Mouse (Mus musculus) forebrain, embryonic 16.5 days (tissue): Measurements from ENCODE around the gene Prlhr. TPM values are rescaled to one million over a fixed set of nuclear protein-coding genes. Genes with fewer than 3 reads are reported as not detected.

Experiments used
- ATAC-seq: fragments of 200-750 bp; cut with Nextera tagmentation; 2 replicates; pipeline ENCODE4 v1.8.0; 2017; ENCODE audit warnings: mild to moderate bottlenecking, moderate library complexity
- H3K27ac ChIP-seq: fragments of 300-500 bp; sonication (generic); 2 replicates; pipeline ENCODE4 v1.5.1; 2014; ENCODE audit warnings: low read length, control low read depth
- H3K27me3 ChIP-seq: fragments of 300-500 bp; sonication (generic); replicated peaks from 2 replicates; pipeline ENCODE4 v1.6.1; 2014; ENCODE audit warnings: low read length; ENCODE audit not compliant: control insufficient read depth, insufficient read depth
- H3K36me3 ChIP-seq: fragments of 300-500 bp; sonication (generic); 2 replicates; pipeline ENCODE4 v1.6.1; 2014; ENCODE audit not compliant: control insufficient read depth, insufficient read depth
- H3K4me1 ChIP-seq: fragments of 300-500 bp; sonication (generic); replicated peaks from 2 replicates; pipeline ENCODE4 v1.6.1; 2014; ENCODE audit warnings: low read length; ENCODE audit not compliant: control insufficient read depth, insufficient read depth
- H3K4me2 ChIP-seq: fragments of 300-500 bp; sonication (generic); 2 replicates; pipeline ENCODE4 v1.6.1; 2014; ENCODE audit warnings: mild to moderate bottlenecking, low read length, control low read depth
- H3K4me3 ChIP-seq: fragments of 300-500 bp; sonication (generic); replicated peaks from 2 replicates; pipeline ENCODE4 v1.5.1; 2014; ENCODE audit warnings: mild to moderate bottlenecking, low read length, control low read depth
- H3K9ac ChIP-seq: fragments of 300-500 bp; sonication (generic); replicated peaks from 2 replicates; pipeline ENCODE4 v1.6.1; 2014; ENCODE audit warnings: low read depth, low read length, control low read depth
- H3K9me3 ChIP-seq: fragments of 300-500 bp; sonication (generic); 2 replicates; pipeline ENCODE4 v1.6.1; 2016; ENCODE audit warnings: low read length; ENCODE audit not compliant: control insufficient read depth
- WGBS: fragments of 180-500 bp; shearing (Covaris S2); extraction: QIAGEN DNeasy Blood & Tissue Kit; methylation state at CpG from one replicate; pipeline ENCODE4 v1.1.7; 2014; 5-methylcytosine and 5-hydroxymethylcytosine counted together
- polyA plus RNA-seq: library from polyadenylated mRNA; unstranded; fragments of >200 nt; fragmentation: Nextera tagmentation; extraction: Ambion mirVana; gene quantifications from 2 replicates; pipeline ENCODE4 v1.2.1, GENCODE M21; 2015

Prlhr gene
- polyA plus RNA-seq, 1 experiment from 2014 or later = 0.22 TPM

DNA sequence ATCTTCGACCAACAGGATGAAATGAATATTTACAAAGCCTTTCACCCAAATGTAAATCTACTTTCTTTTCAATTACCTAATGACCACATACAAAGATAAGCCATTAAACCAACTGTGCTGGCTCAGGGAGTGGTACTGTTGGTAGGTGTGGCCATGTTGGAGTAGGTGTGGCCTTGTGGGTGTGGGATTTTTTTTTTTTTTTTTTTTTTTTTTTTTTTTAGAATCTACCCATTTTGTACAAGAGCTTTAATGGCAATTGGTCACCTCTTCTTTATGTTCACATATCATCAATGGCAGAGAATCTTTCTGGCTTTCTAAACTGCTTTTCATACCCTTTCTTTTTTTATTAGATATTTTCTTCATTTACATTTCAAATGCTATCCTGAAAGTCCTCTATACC lies 12.3 kb downstream of the Prlhr start:
- Histone ChIP-seq H3K36me3 (no peaks in the 10 kb centered on the region), H3K4me2 (no peak overlapping the region), H3K4me3 (no peak overlapping the region), H3K27ac (no peak overlapping the region), H3K4me1 (no peaks in the 10 kb centered on the region), H3K9ac (no peak overlapping the region), H3K27me3 (peaks cover 8% of the 10 kb centered on the region), H3K9me3 (no peaks in the 10 kb centered on the region)
- WGBS = 91% methylated on average over 1 of the region's 1 CpGs
- ATAC-seq = no peak

DNA sequence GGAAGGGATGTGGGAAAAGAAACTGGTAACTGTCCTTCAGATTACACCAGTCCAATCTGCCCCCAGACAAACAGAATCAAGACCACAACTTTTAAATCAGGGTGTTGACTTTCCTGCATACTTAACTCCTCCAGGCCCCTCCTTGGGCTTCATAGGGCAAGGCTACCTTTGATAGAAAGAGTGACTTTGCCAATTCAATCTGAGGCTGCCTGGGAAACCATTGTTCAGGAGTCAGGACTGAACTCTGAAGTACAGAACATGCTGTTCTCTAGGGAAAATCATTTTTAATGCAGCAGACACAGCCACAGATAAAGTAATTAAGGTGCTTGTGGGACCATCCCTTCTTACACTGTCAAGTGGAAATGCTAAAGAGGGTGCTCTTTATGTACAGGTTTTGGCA lies 27.6 kb downstream of the Prlhr start:
- H3K9ac ChIP-seq = no peak overlapping the region
- H3K4me2 ChIP-seq = no peak overlapping the region
- H3K27ac ChIP-seq = no peak overlapping the region
- H3K4me3 ChIP-seq = no peak overlapping the region
- no peaks in the 10 kb centered on the region for H3K36me3 ChIP-seq
- H3K4me1 ChIP-seq = peaks cover 5% of the 10 kb centered on the region; the same call in 1 of the 2 replicates
- ATAC-seq = no peak
- no peaks in the 10 kb centered on the region for H3K27me3 ChIP-seq
- H3K9me3 ChIP-seq = no peaks in the 10 kb centered on the region

GRCm38 (mm10) chr19:60440083-60440482 lies 28.0 kb downstream of the Prlhr start:
- Histone ChIP-seq H3K36me3 (no peaks in the 10 kb centered on the region), H3K4me2 (no peak overlapping the region), H3K4me1 (peaks cover 5% of the 10 kb centered on the region; the same call in 1 of the 2 replicates), H3K27ac (no peak overlapping the region), H3K9me3 (no peaks in the 10 kb centered on the region), H3K27me3 (no peaks in the 10 kb centered on the region), H3K4me3 (no peak overlapping the region), H3K9ac (no peak overlapping the region)
- peak; percentile 66 for ATAC-seq
- WGBS = 33% methylated on average over 5 of the region's 5 CpGs

DNA sequence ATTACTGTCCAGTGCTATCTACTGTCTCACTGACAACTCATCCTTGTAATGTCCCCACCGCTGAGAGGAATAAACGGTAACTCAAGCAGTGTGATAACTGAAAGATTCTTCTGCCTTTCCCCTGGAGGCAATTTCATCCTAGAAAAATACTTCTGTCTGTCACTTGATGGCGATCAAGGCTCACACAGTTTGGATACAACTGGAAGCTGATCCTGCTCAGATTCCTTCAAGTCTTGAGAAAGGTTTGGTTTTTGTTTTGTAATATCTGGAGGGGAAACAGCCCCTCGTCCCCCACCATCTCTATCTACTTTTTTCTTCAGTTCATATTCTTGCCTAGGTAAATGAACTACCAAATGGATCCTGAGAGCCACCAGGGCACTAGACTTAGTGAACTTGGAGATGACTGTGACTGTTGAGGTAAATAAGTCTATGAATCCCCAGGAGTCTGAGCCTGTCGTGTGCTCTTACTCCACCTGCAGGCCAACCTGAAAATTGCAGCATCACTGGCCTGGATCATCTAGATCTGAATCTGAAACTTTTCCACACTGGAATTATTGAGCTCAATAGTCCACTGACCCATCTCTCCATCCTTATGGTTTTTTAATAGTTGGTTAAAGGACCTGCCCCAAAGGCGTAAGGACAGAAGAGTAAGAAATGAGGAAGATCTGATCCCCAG lies 30.4 kb downstream of the Prlhr start:
- 54% methylated on average over 6 of the region's 6 CpGs for WGBS
- no peak for ATAC-seq

GRCm38 (mm10) chr19:60432347-60433129 lies 35.6 kb downstream of the Prlhr start:
- no peak for ATAC-seq
- H3K27me3 ChIP-seq = no peaks in the 10 kb centered on the region
- no peaks in the 10 kb centered on the region for H3K36me3 ChIP-seq
- H3K9ac ChIP-seq = no peak overlapping the region
- 90% methylated on average over 6 of the region's 6 CpGs for WGBS
- H3K9me3 ChIP-seq = no peaks in the 10 kb centered on the region
- H3K4me3 ChIP-seq = no peak overlapping the region
- no peak overlapping the region for H3K27ac ChIP-seq
- H3K4me2 ChIP-seq = no peak overlapping the region
- H3K4me1 ChIP-seq = no peaks in the 10 kb centered on the region

More for the DNA sequence above, 30.4 kb downstream of the Prlhr start:
- Histone ChIP-seq H3K4me2 (no peak overlapping the region), H3K9ac (no peak overlapping the region), H3K27me3 (no peaks in the 10 kb centered on the region), H3K4me1 (peaks cover 5% of the 10 kb centered on the region; the same call in 1 of the 2 replicates), H3K27ac (no peak overlapping the region), H3K4me3 (no peak overlapping the region), H3K36me3 (no peaks in the 10 kb centered on the region), H3K9me3 (no peaks in the 10 kb centered on the region)

- Histone ChIP-seq H3K4me3 (no peak overlapping the region), H3K9ac (no peak overlapping the region), H3K4me1 (no peaks in the 10 kb centered on the region), H3K27ac (no peak overlapping the region), H3K9me3 (no peaks in the 10 kb centered on the region), H3K36me3 (no peaks in the 10 kb centered on the region), H3K27me3 (no peaks in the 10 kb centered on the region), H3K4me2 (no peak overlapping the region)
- peak; percentile 47; the same call in 1 of the 2 replicates for ATAC-seq
- WGBS = 60% methylated on average over 1 of the region's 1 CpGs
Observed at GRCm38 (mm10) chr19:60417611-60418010, 50.5 kb downstream of the Prlhr start.

Other genes with a start within 250 kb of the Prlhr start
- gene Fam204a, start 241.6 kb downstream of the Prlhr start, polyA plus RNA-seq = 52.2 and 55.7 TPM in 2 replicates
- 17.6 and 21.7 TPM in 2 replicates for gene Cacul1, start 112.7 kb upstream of the Prlhr start, polyA plus RNA-seq